Mouse (Mus musculus) retina, embryonic 14.5 days (tissue): ENCODE results near the gene Mael.

ENCODE experiments used
- DNase-seq: peaks from one replicate; pipeline ENCODE4 v3.0.0-alpha.2; 2015; ENCODE audit warnings: low spot score

The Mael gene

DNA sequence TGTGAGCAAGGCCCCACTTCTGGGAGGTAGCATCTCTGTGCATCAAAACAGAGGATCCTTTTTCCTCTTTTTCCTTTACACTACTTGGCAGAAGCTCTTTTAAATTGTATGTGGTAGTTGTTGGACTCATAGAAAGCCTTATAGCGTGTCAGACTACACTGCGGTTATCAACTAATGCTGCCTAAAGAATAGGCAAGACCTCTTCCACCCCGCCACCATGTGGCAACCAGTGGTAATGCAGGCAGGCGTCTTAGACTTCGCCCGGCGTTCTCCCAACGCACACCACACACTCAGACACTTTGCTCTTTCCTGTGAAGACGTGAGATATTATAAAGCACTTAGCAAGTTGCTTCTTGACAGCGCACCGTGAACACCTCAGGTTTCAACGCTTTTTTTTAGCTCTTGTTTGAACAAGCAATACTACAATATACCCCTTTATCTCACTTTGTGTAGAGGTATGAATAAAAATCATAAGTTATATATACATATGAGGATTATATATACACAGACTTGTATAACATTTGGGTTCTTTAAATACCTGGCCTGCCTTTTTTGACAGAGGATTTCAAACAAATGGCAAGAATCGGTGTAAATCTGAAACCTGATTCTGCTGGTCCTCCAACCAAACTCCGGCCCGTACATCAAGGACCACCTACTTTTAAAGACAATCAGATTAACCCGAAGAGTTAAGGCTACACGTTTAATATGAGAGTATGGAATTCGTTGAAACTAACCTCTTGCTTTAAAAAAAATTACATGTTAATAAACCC lies 85.0 kb downstream of the Mael start:
- DNase-seq = peak; percentile 96

DNA sequence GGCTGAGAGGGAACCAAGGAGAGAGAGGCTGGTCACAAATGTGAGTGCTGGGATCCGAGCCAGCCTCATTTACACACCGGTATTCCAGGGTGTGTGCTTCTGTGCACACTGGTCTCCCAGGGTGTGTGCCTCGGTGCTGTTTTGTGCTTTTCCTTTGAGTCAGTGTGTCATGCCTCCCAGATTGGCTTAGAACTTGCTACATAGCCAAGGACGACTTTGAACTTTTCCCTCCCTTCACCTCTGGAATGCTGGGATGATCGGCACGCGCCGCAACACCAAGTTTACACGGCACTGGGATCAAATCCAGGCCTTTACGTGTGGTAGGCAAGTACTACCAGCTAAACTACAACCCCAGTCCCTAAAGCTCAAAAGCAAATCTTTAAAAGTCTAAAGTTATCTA lies 86.5 kb downstream of the Mael start:
- no peak for DNase-seq

DNA sequence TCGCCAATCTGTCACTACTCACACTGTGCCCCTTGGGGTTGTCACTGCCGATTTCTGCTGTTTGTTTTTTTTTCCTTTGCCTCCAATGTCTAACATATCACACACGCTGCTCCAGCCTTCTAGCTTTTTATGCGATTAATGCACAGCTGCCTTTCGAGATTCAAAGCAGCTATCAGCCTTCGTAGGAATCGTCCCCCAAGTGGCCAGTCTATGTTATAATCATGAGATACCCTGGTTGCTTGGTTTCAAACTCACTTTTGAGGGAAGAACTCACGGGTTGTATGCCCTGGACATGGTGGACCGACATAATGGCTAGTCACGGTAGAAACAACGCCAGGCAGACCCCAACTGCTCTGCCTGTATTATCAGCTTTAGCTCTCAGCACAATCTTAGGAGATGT lies 87.2 kb downstream of the Mael start:
- no peak for DNase-seq
